Mouse (Mus musculus) MEL (cell line): Measurements from ENCODE around the gene Smg6.
A peak's percentile ranks its signal among the peaks of the same experiment; 100 is the strongest.

ENCODE experiments used
- CTCF ChIP-seq, 3 experiments: IDR thresholded peaks in 2 of 3; conservative IDR thresholded peaks in 1 of 3; 2 replicates each; pipeline ENCODE4 v1.5.1; 2011 to 2012; ENCODE audit warnings: low read length in 3 of 3, low read depth in 2 of 3, mild to moderate bottlenecking in 2 of 3, improper control_type of control experiment in 1 of 3, inconsistent platforms in 1 of 3, mixed read lengths in 1 of 3, moderate library complexity in 1 of 3; ENCODE audit not compliant: control insufficient read depth in 1 of 3, insufficient read depth in 1 of 3, poor library complexity in 1 of 3, severe bottlenecking in 1 of 3
- JUND ChIP-seq: IDR thresholded peaks from 2 replicates; pipeline ENCODE4 v1.6.1; 2011; ENCODE audit warnings: low read depth, mild to moderate bottlenecking, improper control_type of control experiment, low read length
- MAFK ChIP-seq: IDR thresholded peaks from 2 replicates; pipeline ENCODE4 v1.6.1; 2011; ENCODE audit warnings: low read depth, mild to moderate bottlenecking, low read length, improper control_type of control experiment, borderline replicate concordance
- MAX ChIP-seq: IDR thresholded peaks from 2 replicates; pipeline ENCODE4 v1.6.1; 2011; ENCODE audit warnings: low read length, improper control_type of control experiment
- POLR2A ChIP-seq, 2 experiments: IDR thresholded peaks; 2 replicates each; pipeline ENCODE4 v1.6.1; 2011 to 2012; ENCODE audit warnings: low read length in 2 of 2, mild to moderate bottlenecking in 2 of 2, control low read depth in 1 of 2, improper control_type of control experiment in 1 of 2, low read depth in 1 of 2, moderate library complexity in 1 of 2; ENCODE audit not compliant: control insufficient read depth in 1 of 2, insufficient read depth in 1 of 2, poor library complexity in 1 of 2
- USF1 ChIP-seq: IDR thresholded peaks from 2 replicates; pipeline ENCODE4 v1.6.1; 2014; ENCODE audit warnings: low read depth, mild to moderate bottlenecking, inconsistent platforms, low read length, improper control_type of control experiment, moderate library complexity

DNA sequence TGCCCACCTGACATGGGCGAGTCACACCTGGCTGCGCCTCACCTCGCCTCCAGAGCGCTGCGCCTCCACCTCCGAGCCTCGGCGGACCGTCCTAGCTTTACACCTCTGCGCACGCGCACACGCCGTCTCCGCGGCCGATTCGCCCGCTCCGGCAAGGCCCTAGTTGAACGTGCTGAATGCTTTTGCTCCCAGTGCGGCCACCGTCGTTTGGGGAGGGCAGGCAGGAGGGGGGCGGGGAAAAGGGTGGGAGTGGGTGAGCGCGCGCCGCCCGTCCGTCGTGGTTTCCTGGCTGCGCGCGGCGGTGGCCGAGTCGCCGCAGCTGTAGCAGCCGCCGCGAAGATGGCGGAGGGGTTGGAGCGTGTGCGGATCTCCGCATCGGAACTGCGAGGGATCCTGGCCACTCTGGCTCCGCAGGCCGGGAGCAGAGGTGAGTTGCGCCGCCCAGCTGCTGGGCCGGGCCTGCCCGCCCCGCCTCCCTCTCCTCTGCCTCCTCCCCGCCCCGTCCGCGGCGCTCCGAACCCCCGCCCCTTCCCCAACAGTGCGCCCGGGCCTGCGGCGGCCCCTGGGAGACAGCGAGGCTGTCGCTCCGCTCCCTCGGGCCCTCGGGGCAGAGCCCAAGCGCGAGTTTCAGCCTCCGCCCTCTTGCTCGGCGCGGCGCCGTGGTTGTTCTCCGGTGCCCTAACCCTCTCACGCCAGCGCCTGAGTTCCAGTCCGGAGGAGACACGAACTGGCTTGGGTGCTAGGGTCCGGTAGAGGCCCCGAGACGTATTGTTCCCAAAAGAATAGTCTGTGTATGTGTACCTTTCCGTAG is at the start of gene Smg6, which contains the start of gene Srr:
- 0 out of 2 replicates have a peak, but pooled peaks have one; percentile 38 for TF ChIP-seq USF1
- no peak for TF ChIP-seq JUND
- 0 out of 6 replicates have a peak, but pooled peaks of 1 of the 3 experiments have one; percentile 1 for TF ChIP-seq CTCF (IDR thresholded peaks at IDR 0.05 in 2 of 3, conservative IDR thresholded peaks at IDR 0.05 in 1 of 3; ENCODE audit: control insufficient read depth in 1 of 3, insufficient read depth in 1 of 3, low read depth in 2 of 3, low read length in 3 of 3, poor library complexity in 1 of 3, severe bottlenecking in 1 of 3)
- TF ChIP-seq POLR2A (IDR thresholded peaks at IDR 0.05; ENCODE audit: control insufficient read depth in 1 of 2, insufficient read depth in 1 of 2, low read depth in 1 of 2, low read length in 2 of 2, poor library complexity in 1 of 2): peak; percentile 85 to 87
- TF ChIP-seq MAFK: no peak
- TF ChIP-seq MAX: peak; percentile 75
